Mouse (Mus musculus): ENCODE measurements around the gene Wdr70. TPM values are rescaled to one million over a fixed set of nuclear protein-coding genes. Genes with fewer than 3 reads are reported as not detected.

Wdr70 gene
- polyA plus RNA-seq, 1 experiment from 2014 or later: 31.0 TPM

- H3K27me3 ChIP-seq (replicated peaks): no peaks in the 10 kb centered on the region
- H3K27ac ChIP-seq: no peak overlapping the region
- H3K4me1 ChIP-seq: no peaks in the 10 kb centered on the region
- WGBS (ENCODE audit: insufficient replicate concordance): 82% methylated on average over 7 of the region's 7 CpGs
- no peak overlapping the region for H3K9ac ChIP-seq
- ATAC-seq: no peak
- no peak overlapping the region for H3K4me2 ChIP-seq
- H3K9me3 ChIP-seq (replicated peaks): no peaks in the 10 kb centered on the region
- no peak overlapping the region for H3K4me3 ChIP-seq
- H3K36me3 ChIP-seq: peaks cover 3% of the 10 kb centered on the region; the same call in 1 of the 2 replicates
Measured at GRCm38 (mm10) chr15:8011418-8011817, 87.6 kb downstream of the Wdr70 start.

- Histone ChIP-seq H3K4me1 (no peaks in the 10 kb centered on the region), H3K9ac (no peak overlapping the region), H3K27me3 (replicated peaks) (no peaks in the 10 kb centered on the region), H3K36me3 (no peaks in the 10 kb centered on the region), H3K9me3 (replicated peaks) (no peaks in the 10 kb centered on the region), H3K4me3 (no peak overlapping the region), H3K4me2 (no peak overlapping the region), H3K27ac (no peak overlapping the region)
- no peak for ATAC-seq
- WGBS (ENCODE audit: insufficient replicate concordance): 89% methylated on average over 8 of the region's 8 CpGs
Measured at GRCm38 (mm10) chr15:8007413-8007812, 91.6 kb downstream of the Wdr70 start.

GRCm38 (mm10) chr15:8006056-8006455, 93.0 kb downstream of the Wdr70 start:
- no peak for ATAC-seq
- Histone ChIP-seq H3K9ac (no peak overlapping the region), H3K4me2 (no peak overlapping the region), H3K4me1 (no peaks in the 10 kb centered on the region), H3K27me3 (replicated peaks) (no peaks in the 10 kb centered on the region), H3K9me3 (replicated peaks) (no peaks in the 10 kb centered on the region), H3K27ac (no peak overlapping the region), H3K4me3 (no peak overlapping the region), H3K36me3 (no peaks in the 10 kb centered on the region)
- 80% methylated on average over 1 of the region's 1 CpGs for WGBS (ENCODE audit: insufficient replicate concordance)

- H3K9me3 ChIP-seq (replicated peaks): no peaks in the 10 kb centered on the region
- WGBS (ENCODE audit: insufficient replicate concordance): 81% methylated on average over 5 of the region's 5 CpGs
Measured at GRCm38 (mm10) chr15:8005506-8005905, 93.5 kb downstream of the Wdr70 start.

GRCm38 (mm10) chr15:8003789-8004188, 95.2 kb downstream of the Wdr70 start:
- H3K27ac ChIP-seq: no peak overlapping the region
- H3K27me3 ChIP-seq (replicated peaks): no peaks in the 10 kb centered on the region
- no peak overlapping the region for H3K4me3 ChIP-seq
- H3K9ac ChIP-seq: no peak overlapping the region
- WGBS (ENCODE audit: insufficient replicate concordance): 82% methylated on average over 8 of the region's 8 CpGs
- no peak overlapping the region for H3K4me2 ChIP-seq
- H3K4me1 ChIP-seq: peaks cover 4% of the 10 kb centered on the region; the same call in 1 of the 2 replicates
- H3K9me3 ChIP-seq (replicated peaks): no peaks in the 10 kb centered on the region
- H3K36me3 ChIP-seq: no peaks in the 10 kb centered on the region
- no peak for ATAC-seq

More at GRCm38 (mm10) chr15:8005506-8005905, 93.5 kb downstream of the Wdr70 start:
- Histone ChIP-seq H3K4me3 (no peak overlapping the region), H3K4me2 (no peak overlapping the region), H3K4me1 (no peaks in the 10 kb centered on the region), H3K27me3 (replicated peaks) (no peaks in the 10 kb centered on the region), H3K9ac (no peak overlapping the region), H3K36me3 (no peaks in the 10 kb centered on the region), H3K27ac (no peak overlapping the region)
- ATAC-seq: no peak

GRCm38 (mm10) chr15:7998843-7999546, 100.0 kb downstream of the Wdr70 start:
- no peak overlapping the region for H3K9ac ChIP-seq
- H3K36me3 ChIP-seq: no peaks in the 10 kb centered on the region
- no peaks in the 10 kb centered on the region for H3K9me3 ChIP-seq (replicated peaks)
- H3K4me3 ChIP-seq: no peak overlapping the region; the same call in 1 of the 2 replicates
- peak; percentile 87 for ATAC-seq
- WGBS (ENCODE audit: insufficient replicate concordance): 38% methylated on average over 14 of the region's 14 CpGs
- H3K4me2 ChIP-seq: peak overlapping the region; percentile 54
- no peak overlapping the region for H3K27ac ChIP-seq
- H3K27me3 ChIP-seq (replicated peaks): no peaks in the 10 kb centered on the region
- peaks cover 11% of the 10 kb centered on the region; the same call in 1 of the 2 replicates for H3K4me1 ChIP-seq

- Histone ChIP-seq H3K4me3 (no peak overlapping the region), H3K36me3 (no peaks in the 10 kb centered on the region), H3K4me2 (no peak overlapping the region), H3K4me1 (peaks cover 11% of the 10 kb centered on the region; the same call in 1 of the 2 replicates), H3K27me3 (replicated peaks) (no peaks in the 10 kb centered on the region), H3K9ac (no peak overlapping the region), H3K9me3 (replicated peaks) (no peaks in the 10 kb centered on the region), H3K27ac (no peak overlapping the region)
- ATAC-seq: no peak
- 45% methylated on average over 2 of the region's 2 CpGs for WGBS (ENCODE audit: insufficient replicate concordance)
Measured at GRCm38 (mm10) chr15:7998095-7998494, 100.9 kb downstream of the Wdr70 start.

- Histone ChIP-seq H3K4me3 (no peak overlapping the region), H3K36me3 (no peaks in the 10 kb centered on the region), H3K4me1 (peaks cover 6% of the 10 kb centered on the region; the same call in 1 of the 2 replicates), H3K27ac (no peak overlapping the region), H3K9ac (no peak overlapping the region), H3K9me3 (replicated peaks) (no peaks in the 10 kb centered on the region), H3K4me2 (no peak overlapping the region), H3K27me3 (replicated peaks) (no peaks in the 10 kb centered on the region)
- WGBS (ENCODE audit: insufficient replicate concordance): 79% methylated on average over 6 of the region's 6 CpGs
- ATAC-seq: no peak
Measured at GRCm38 (mm10) chr15:7993721-7994120, 105.3 kb downstream of the Wdr70 start.

- no peak overlapping the region for H3K4me2 ChIP-seq
- no peak overlapping the region for H3K4me3 ChIP-seq
- H3K9ac ChIP-seq: no peak overlapping the region
- no peaks in the 10 kb centered on the region for H3K36me3 ChIP-seq
- H3K27ac ChIP-seq: no peak overlapping the region
- no peaks in the 10 kb centered on the region for H3K27me3 ChIP-seq (replicated peaks)
- H3K4me1 ChIP-seq: no peaks in the 10 kb centered on the region
- no peak for ATAC-seq
- H3K9me3 ChIP-seq (replicated peaks): no peaks in the 10 kb centered on the region
Measured at GRCm38 (mm10) chr15:7990101-7990500, 108.9 kb downstream of the Wdr70 start.

GRCm38 (mm10) chr15:7987374-7987773, 111.6 kb downstream of the Wdr70 start:
- ATAC-seq: no peak
- Histone ChIP-seq H3K9ac (no peak overlapping the region), H3K4me3 (no peak overlapping the region), H3K27me3 (replicated peaks) (no peaks in the 10 kb centered on the region), H3K36me3 (no peaks in the 10 kb centered on the region), H3K9me3 (replicated peaks) (no peaks in the 10 kb centered on the region), H3K4me2 (no peak overlapping the region), H3K27ac (no peak overlapping the region), H3K4me1 (no peaks in the 10 kb centered on the region)
- 81% methylated on average over 8 of the region's 8 CpGs for WGBS (ENCODE audit: insufficient replicate concordance)

- Histone ChIP-seq H3K4me2 (no peak overlapping the region), H3K27me3 (replicated peaks) (no peaks in the 10 kb centered on the region), H3K4me3 (no peak overlapping the region), H3K9ac (no peak overlapping the region), H3K9me3 (replicated peaks) (no peaks in the 10 kb centered on the region), H3K27ac (no peak overlapping the region), H3K36me3 (no peaks in the 10 kb centered on the region), H3K4me1 (no peaks in the 10 kb centered on the region)
- no peak for ATAC-seq
- 77% methylated on average over 6 of the region's 6 CpGs for WGBS (ENCODE audit: insufficient replicate concordance)
Measured at GRCm38 (mm10) chr15:7986274-7986673, 112.7 kb downstream of the Wdr70 start.

- H3K27ac ChIP-seq: no peak overlapping the region
- H3K4me1 ChIP-seq: no peaks in the 10 kb centered on the region
- ATAC-seq: no peak
- 78% methylated on average over 1 of the region's 1 CpGs for WGBS (ENCODE audit: insufficient replicate concordance)
- H3K9ac ChIP-seq: no peak overlapping the region
- H3K4me3 ChIP-seq: no peak overlapping the region
- H3K9me3 ChIP-seq (replicated peaks): no peaks in the 10 kb centered on the region
- peaks cover 7% of the 10 kb centered on the region for H3K36me3 ChIP-seq
- H3K4me2 ChIP-seq: no peak overlapping the region
- no peaks in the 10 kb centered on the region for H3K27me3 ChIP-seq (replicated peaks)
Measured at GRCm38 (mm10) chr15:7978640-7979039, 120.4 kb downstream of the Wdr70 start.

- Histone ChIP-seq H3K9ac (no peak overlapping the region), H3K9me3 (replicated peaks) (no peaks in the 10 kb centered on the region), H3K4me3 (no peak overlapping the region), H3K36me3 (peaks cover 7% of the 10 kb centered on the region), H3K4me1 (no peaks in the 10 kb centered on the region), H3K27ac (no peak overlapping the region), H3K27me3 (replicated peaks) (no peaks in the 10 kb centered on the region), H3K4me2 (no peak overlapping the region)
- ATAC-seq: no peak
- WGBS (ENCODE audit: insufficient replicate concordance): 77% methylated on average over 9 of the region's 9 CpGs
Measured at GRCm38 (mm10) chr15:7976775-7977174, 122.2 kb downstream of the Wdr70 start.

All from liver, embryonic 12.5 days (tissue).